Mouse (Mus musculus) CD4-positive helper T cell, adult 2 months (primary cell): ENCODE data around the gene Rnf20.

Experiments
- DNase-seq: peaks from one replicate; pipeline ENCODE4 v3.0.0-alpha.2; 2012; ENCODE audit warnings: low read depth, missing footprints, low spot score

Gene Rnf20

GRCm38 (mm10) chr4:49659421-49659820 lies 27.6 kb downstream of the Rnf20 start:
- DNase-seq, result no peak

GRCm38 (mm10) chr4:49661664-49662063 lies 29.9 kb downstream of the Rnf20 start:
- no peak for DNase-seq

GRCm38 (mm10) chr4:49662231-49662630 lies 30.4 kb downstream of the Rnf20 start:
- no peak for DNase-seq

- no peak for DNase-seq
Measured at GRCm38 (mm10) chr4:49664850-49665249, 33.0 kb downstream of the Rnf20 start.

DNA sequence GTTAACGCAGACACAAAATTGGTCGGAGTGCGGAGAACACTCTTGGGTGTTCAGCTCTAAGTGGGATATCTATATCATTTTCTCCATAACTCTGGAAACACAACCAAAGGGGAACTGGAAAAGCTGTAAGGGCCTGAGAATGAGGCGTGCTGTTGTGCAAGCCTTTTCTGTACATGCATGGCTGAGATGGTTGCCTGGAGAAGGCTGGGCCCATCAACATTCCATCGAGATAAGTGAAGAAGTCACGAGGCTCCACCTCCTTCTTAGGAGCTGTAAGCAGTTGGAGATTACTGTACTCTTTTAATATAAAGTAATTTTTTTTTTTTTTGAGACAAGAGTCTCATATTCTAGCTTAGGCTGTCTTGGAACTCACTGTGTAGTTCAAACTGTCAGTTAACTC lies 44.3 kb downstream of the Rnf20 start:
- no peak for DNase-seq

- no peak for DNase-seq
Measured at GRCm38 (mm10) chr4:49676790-49677189, 45.0 kb downstream of the Rnf20 start.

DNA sequence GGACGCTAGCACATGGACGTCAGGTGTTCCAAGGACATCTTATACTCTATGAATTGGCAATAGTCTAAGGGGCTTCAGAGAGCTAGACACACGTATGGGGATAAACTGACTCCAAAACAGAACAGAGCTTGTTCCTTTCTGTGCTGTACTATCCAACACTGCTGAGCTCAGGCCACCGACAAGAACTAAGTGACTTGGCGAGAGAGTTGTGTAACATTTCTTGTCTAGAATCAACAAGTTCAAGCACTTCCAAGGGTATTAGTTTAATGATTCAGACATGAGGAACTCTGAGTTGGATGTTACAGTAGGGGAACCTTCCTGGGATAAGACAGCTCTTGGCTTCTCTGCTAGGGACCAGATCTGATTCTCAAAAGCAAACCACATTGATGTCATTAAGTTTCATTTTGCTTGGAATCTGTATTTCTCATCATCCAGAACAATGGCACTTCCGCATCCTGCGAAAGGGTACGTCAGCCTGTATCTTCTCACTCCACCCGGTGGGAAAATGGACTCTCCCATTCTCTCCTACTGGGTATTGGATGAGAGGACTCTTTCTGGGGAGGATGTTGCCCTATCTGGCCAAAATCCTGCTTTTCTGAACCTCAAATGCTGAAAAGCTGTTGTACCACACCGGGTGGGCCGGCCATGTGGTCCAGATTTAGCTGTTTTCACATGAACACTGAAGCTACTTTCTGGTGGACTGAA lies 48.5 kb downstream of the Rnf20 start:
- no peak for DNase-seq

- DNase-seq, result no peak
Measured at GRCm38 (mm10) chr4:49681812-49682211, 50.0 kb downstream of the Rnf20 start, which contains the start of gene Ppp3r2. TSS of gene Ppp3r2 (minus strand) at chr4:49682024.

GRCm38 (mm10) chr4:49688594-49689288 lies 56.9 kb downstream of the Rnf20 start:
- peak; percentile 35 for DNase-seq

GRCm38 (mm10) chr4:49691405-49692194 lies 59.8 kb downstream of the Rnf20 start:
- no peak for DNase-seq
